Mouse (Mus musculus): ENCODE results near the gene Vmn1r214. TPM values are rescaled to one million over a fixed set of nuclear protein-coding genes. Genes with fewer than 3 reads are reported as not detected.

The Vmn1r214 gene
- total RNA-seq (2022) = not detected

GRCm38 (mm10) chr13:23030118-23030517 is at the start of gene Vmn1r214:
Gene Vmn1r214 (plus strand): TSS chr13:23030418.
- DNase-seq (ENCODE audit: low spot score in 2 of 2) = no peak

GRCm38 (mm10) chr13:22990214-22990891 is 39.9 kb upstream of the Vmn1r214 start:
- no peak for DNase-seq (ENCODE audit: low spot score in 2 of 2)

GRCm38 (mm10) chr13:22992178-22992700 is 38.0 kb upstream of the Vmn1r214 start:
- no peak for DNase-seq (ENCODE audit: low spot score in 2 of 2)

GRCm38 (mm10) chr13:22992721-22993120 is 37.5 kb upstream of the Vmn1r214 start:
- no peak for DNase-seq (ENCODE audit: low spot score in 2 of 2)

- no peak for DNase-seq (ENCODE audit: low spot score in 2 of 2)
Observed at GRCm38 (mm10) chr13:23007356-23007755, 22.9 kb upstream of the Vmn1r214 start, which contains the start of gene Vmn1r213. Gene Vmn1r213 (plus strand): TSS chr13:23007656.

- no peak for DNase-seq (ENCODE audit: low spot score in 2 of 2)
Observed at GRCm38 (mm10) chr13:23018158-23018557, 12.1 kb upstream of the Vmn1r214 start.

GRCm38 (mm10) chr13:23024812-23025211 is 5.4 kb upstream of the Vmn1r214 start:
- no peak for DNase-seq (ENCODE audit: low spot score in 2 of 2)

- DNase-seq (ENCODE audit: low spot score in 2 of 2) = no peak
Observed at GRCm38 (mm10) chr13:23057778-23058177, 27.6 kb downstream of the Vmn1r214 start.

- DNase-seq (ENCODE audit: low spot score in 2 of 2) = no peak
Observed at GRCm38 (mm10) chr13:23067725-23068124, 37.5 kb downstream of the Vmn1r214 start, which contains the start of gene Vmn1r215. Gene Vmn1r215 (plus strand): TSS chr13:23068025.

GRCm38 (mm10) chr13:23069312-23069711 is 39.1 kb downstream of the Vmn1r214 start:
- no peak for DNase-seq (ENCODE audit: low spot score in 2 of 2)

Other genes with a start within 250 kb of the Vmn1r214 start
- gene Vmn1r209, start 220.7 kb upstream of the Vmn1r214 start, total RNA-seq (2022) = not detected
- not detected for gene Vmn1r210, start 199.1 kb upstream of the Vmn1r214 start, total RNA-seq (2022)
- not detected for gene Vmn1r211, start 172.9 kb upstream of the Vmn1r214 start, total RNA-seq (2022)
- not detected for gene Vmn1r212, start 146.2 kb upstream of the Vmn1r214 start, total RNA-seq (2022)
- gene Vmn1r213, start 22.8 kb upstream of the Vmn1r214 start, total RNA-seq (2022) = not detected
- not detected for gene Vmn1r215, start 37.6 kb downstream of the Vmn1r214 start, total RNA-seq (2022)
- not detected for gene Vmn1r217, start 87.8 kb downstream of the Vmn1r214 start, total RNA-seq (2022)
- gene Vmn1r218, start 102.7 kb downstream of the Vmn1r214 start, total RNA-seq (2022) = not detected
- gene Vmn1r219, start 128.9 kb downstream of the Vmn1r214 start, total RNA-seq (2022) = not detected
- gene Vmn1r220, start 157.6 kb downstream of the Vmn1r214 start, total RNA-seq (2022) = not detected
- not detected for gene Vmn1r221, start 183.7 kb downstream of the Vmn1r214 start, total RNA-seq (2022)
- not detected for gene Vmn1r222, start 205.5 kb downstream of the Vmn1r214 start, total RNA-seq (2022)
- gene Vmn1r223, start 216.7 kb downstream of the Vmn1r214 start, total RNA-seq (2022) = not detected

All from gastrocnemius, adult 8-10 months (tissue).